Mouse (Mus musculus): ENCODE data around the gene Tmem135. TPM values are rescaled to one million over a fixed set of nuclear protein-coding genes. Genes with fewer than 3 reads are reported as not detected.
"Not testable (repeated sequence)": the region's sequence is repeated elsewhere in the genome, so short reads cannot be mapped to it uniquely, and the experiment has no call there.

Gene Tmem135
- total RNA-seq, 1 experiment from 2014 or later = 50.7 TPM

DNA sequence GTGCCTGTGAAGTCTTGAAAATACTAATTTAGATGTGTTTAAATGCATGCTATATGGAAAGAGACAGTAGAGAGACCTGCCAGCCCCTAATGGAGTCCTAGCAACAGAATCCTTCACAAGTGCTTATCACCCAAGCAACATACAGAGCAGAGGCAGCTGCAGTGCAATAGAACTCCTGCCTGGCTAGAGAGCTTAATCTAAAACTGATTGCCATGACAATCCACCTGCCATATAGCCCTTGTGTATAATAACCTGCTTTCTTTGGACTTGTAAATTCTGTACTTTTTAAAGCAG lies 64.9 kb downstream of the Tmem135 start:
- ATAC-seq (replicated peaks; ENCODE audit: insufficient number of reproducible peaks, low FRiP score, low TSS enrichment, poor library complexity, severe bottlenecking) = no peak

DNA sequence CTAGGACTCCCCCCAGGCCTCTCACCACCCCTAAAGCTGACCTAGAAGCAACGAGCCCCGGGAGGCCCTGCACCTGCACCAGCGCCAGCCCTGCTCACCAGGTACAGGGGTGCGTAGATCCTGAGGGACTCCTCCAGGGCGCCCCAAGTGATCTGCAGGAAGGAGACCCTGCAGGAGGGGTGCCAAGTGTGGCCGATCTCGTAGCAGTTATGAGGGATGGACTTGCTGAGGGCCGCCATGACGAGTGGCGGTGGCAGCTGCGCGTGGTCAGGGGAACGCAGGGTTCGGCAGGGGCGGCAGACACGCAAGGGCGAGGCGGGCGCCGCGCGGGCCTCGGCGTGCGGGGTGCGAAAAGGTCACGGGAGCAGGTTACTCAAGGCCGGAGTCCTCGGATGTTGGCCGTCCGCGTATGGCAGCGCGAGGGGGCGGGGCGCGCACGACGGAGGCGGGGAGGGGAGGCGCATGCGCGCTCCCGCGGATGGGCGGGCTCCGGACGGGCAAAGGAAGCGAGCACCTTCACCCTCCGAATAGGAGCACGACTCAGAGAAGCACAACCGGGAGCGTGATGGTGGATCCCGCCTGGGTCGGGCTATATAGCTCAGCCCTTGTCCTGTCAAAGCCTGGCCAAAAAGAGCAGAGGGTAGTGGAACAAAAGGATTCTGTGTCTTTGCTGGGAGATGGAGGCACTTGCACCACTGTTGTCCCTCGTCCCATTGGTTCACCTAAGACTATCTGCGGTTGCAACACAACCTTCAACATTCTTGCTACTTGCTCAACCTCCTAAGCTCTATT lies 65.5 kb downstream of the Tmem135 start:
- ATAC-seq (replicated peaks; ENCODE audit: insufficient number of reproducible peaks, low FRiP score, low TSS enrichment, poor library complexity, severe bottlenecking) = peak; percentile 67

GRCm38 (mm10) chr7:89337711-89338349 lies 66.2 kb downstream of the Tmem135 start:
- ATAC-seq (replicated peaks; ENCODE audit: insufficient number of reproducible peaks, low FRiP score, low TSS enrichment, poor library complexity, severe bottlenecking) = no peak

- no peak for ATAC-seq (replicated peaks; ENCODE audit: insufficient number of reproducible peaks, low FRiP score, low TSS enrichment, poor library complexity, severe bottlenecking)
These were observed 67.6 kb downstream of the Tmem135 start for GRCm38 (mm10) chr7:89336434-89336833.

- ATAC-seq (replicated peaks; ENCODE audit: insufficient number of reproducible peaks, low FRiP score, low TSS enrichment, poor library complexity, severe bottlenecking) = no peak
These were observed 68.7 kb downstream of the Tmem135 start for GRCm38 (mm10) chr7:89335316-89335715.

GRCm38 (mm10) chr7:89329896-89330295 lies 74.1 kb downstream of the Tmem135 start:
- ATAC-seq (replicated peaks; ENCODE audit: insufficient number of reproducible peaks, low FRiP score, low TSS enrichment, poor library complexity, severe bottlenecking) = no peak

GRCm38 (mm10) chr7:89327731-89328130 lies 76.3 kb downstream of the Tmem135 start:
- no peak for ATAC-seq (replicated peaks; ENCODE audit: insufficient number of reproducible peaks, low FRiP score, low TSS enrichment, poor library complexity, severe bottlenecking)

DNA sequence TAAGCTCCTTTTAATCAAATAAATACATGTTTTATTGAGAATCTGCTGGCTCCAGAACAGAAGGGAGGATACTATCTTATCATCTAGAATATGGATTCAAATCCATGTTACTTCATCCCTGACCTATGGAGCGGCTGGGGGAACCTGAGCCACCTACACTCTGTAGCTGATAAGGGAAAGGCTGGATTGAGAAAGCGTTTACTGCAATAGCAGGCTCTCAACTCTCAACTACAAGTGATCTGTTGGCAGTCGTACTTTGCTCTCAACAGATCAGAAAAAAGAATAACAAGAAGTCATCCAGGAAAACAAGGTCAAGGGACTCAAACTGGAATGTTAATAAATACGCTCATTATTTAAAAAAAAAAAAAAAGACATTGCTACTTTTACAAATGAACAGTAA lies 77.3 kb downstream of the Tmem135 start:
- no peak for ATAC-seq (replicated peaks; ENCODE audit: insufficient number of reproducible peaks, low FRiP score, low TSS enrichment, poor library complexity, severe bottlenecking)

DNA sequence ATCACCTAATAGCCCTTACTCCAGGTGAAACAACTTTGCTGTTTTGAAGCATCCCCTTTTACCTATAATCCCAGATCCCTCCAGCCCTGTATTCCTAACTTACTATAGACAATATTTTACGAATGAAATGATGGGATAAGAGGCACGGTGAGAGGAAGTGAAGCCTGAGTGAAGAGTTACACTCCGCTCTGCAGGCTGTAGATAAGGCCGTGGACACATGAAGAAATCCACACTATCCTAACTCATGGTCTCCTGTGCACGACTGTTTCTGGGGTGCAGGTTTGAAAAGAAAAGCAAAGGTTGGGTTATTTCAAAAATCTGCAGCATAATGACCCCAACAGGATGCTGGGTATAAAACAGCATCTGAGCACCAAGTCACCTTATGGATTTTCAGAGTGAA lies 77.8 kb downstream of the Tmem135 start:
- ATAC-seq (replicated peaks; ENCODE audit: insufficient number of reproducible peaks, low FRiP score, low TSS enrichment, poor library complexity, severe bottlenecking) = no peak

- not testable (repeated sequence) for ATAC-seq (replicated peaks; ENCODE audit: insufficient number of reproducible peaks, low FRiP score, low TSS enrichment, poor library complexity, severe bottlenecking)
These were observed 81.3 kb downstream of the Tmem135 start for GRCm38 (mm10) chr7:89322741-89323140.

- no peak for ATAC-seq (replicated peaks; ENCODE audit: insufficient number of reproducible peaks, low FRiP score, low TSS enrichment, poor library complexity, severe bottlenecking)
These were observed 84.7 kb downstream of the Tmem135 start for GRCm38 (mm10) chr7:89319351-89319750.

- not testable (repeated sequence) for ATAC-seq (replicated peaks; ENCODE audit: insufficient number of reproducible peaks, low FRiP score, low TSS enrichment, poor library complexity, severe bottlenecking)
These were observed 86.9 kb downstream of the Tmem135 start for GRCm38 (mm10) chr7:89317088-89317487.

- ATAC-seq (replicated peaks; ENCODE audit: insufficient number of reproducible peaks, low FRiP score, low TSS enrichment, poor library complexity, severe bottlenecking) = no peak
These were observed 87.9 kb downstream of the Tmem135 start for GRCm38 (mm10) chr7:89316112-89316511.

GRCm38 (mm10) chr7:89311555-89311954 lies 92.5 kb downstream of the Tmem135 start:
- no peak for ATAC-seq (replicated peaks; ENCODE audit: insufficient number of reproducible peaks, low FRiP score, low TSS enrichment, poor library complexity, severe bottlenecking)

- no peak for ATAC-seq (replicated peaks; ENCODE audit: insufficient number of reproducible peaks, low FRiP score, low TSS enrichment, poor library complexity, severe bottlenecking)
These were observed 95.1 kb downstream of the Tmem135 start for GRCm38 (mm10) chr7:89308926-89309325.

- no peak for ATAC-seq (replicated peaks; ENCODE audit: insufficient number of reproducible peaks, low FRiP score, low TSS enrichment, poor library complexity, severe bottlenecking)
These were observed 95.8 kb downstream of the Tmem135 start for GRCm38 (mm10) chr7:89308238-89308637.

GRCm38 (mm10) chr7:89306831-89307230 lies 97.2 kb downstream of the Tmem135 start:
- no peak for ATAC-seq (replicated peaks; ENCODE audit: insufficient number of reproducible peaks, low FRiP score, low TSS enrichment, poor library complexity, severe bottlenecking)

DNA sequence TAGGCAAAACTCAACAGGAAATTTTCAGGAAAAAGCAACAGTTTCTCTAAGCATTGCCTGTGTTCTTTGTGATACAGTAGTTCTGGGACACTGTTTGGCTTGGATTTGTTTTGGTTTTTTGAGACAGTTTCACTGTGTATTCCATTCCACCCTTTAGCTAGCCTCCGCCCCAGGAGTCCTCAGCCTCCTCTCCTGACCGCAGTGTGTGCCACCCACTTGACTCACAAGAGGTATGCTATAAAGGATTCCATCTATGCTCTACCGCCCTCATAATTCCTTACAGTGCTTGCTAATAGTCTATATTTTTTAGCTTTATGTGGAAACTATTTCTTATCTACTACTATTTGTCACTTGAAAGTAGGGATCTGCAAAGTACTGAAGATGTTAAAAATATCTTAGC lies 99.1 kb downstream of the Tmem135 start:
- no peak for ATAC-seq (replicated peaks; ENCODE audit: insufficient number of reproducible peaks, low FRiP score, low TSS enrichment, poor library complexity, severe bottlenecking)

DNA sequence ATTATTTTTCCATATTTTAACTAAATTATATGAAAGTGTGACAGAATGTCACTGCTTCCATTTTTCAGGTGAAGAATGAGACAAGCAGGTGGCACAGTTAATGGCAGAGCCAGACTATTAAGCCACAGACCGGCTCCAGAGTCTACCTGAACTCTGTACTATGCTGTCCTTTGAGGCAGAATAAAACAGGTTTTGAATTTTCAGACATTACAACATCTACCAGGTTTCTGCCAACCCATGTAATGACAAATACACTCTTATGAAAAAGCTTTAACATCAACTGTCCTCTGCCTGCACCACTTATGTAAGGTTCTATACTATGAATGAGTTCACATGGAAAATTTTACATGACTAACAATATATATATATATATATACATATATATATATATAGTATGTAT lies 100.3 kb downstream of the Tmem135 start:
- ATAC-seq (replicated peaks; ENCODE audit: insufficient number of reproducible peaks, low FRiP score, low TSS enrichment, poor library complexity, severe bottlenecking) = no peak

DNA sequence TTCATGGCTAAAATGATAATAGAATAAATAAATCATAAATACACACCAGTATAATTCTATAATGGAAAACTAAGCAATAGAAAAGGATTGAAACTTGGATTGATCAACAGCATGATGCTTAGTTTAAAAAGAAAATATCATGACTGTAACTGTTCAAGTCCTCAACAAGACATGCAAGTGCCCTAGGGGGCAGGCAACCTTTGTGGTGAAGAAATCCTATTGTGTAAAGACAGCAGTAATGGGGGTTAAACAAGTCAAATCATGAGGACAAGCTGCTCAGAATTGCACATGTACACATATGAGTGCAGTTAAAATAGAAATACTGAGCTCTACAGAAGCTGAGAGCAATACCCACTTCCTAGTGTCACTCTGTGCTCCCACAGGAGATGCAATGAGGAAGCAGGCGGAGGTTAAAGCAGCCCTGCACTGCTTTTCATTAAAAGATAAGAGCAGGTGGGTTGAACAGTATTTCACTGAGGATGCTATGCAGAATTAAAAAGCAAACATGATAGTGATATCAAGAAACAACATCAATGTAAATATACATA lies 105.0 kb downstream of the Tmem135 start:
- ATAC-seq (replicated peaks; ENCODE audit: insufficient number of reproducible peaks, low FRiP score, low TSS enrichment, poor library complexity, severe bottlenecking) = no peak

Data from monocyte, adult 5-6 weeks (primary cell).